Mouse (Mus musculus) olfactory bulb, adult 2 months (tissue): ENCODE data around the gene Csdc2.
A peak's percentile ranks its signal among the peaks of the same experiment; 100 is the strongest.

Experiments
- CTCF ChIP-seq: fragments of 200-500 bp; IDR thresholded peaks from 2 replicates; pipeline ENCODE4 v1.5.1; 2012; ENCODE audit warnings: low read depth, mild to moderate bottlenecking, low read length, moderate library complexity; ENCODE audit not compliant: insufficient read depth
- POLR2A ChIP-seq: fragments of 200-500 bp; IDR thresholded peaks from 2 replicates; pipeline ENCODE4 v1.6.1; 2012; ENCODE audit warnings: mild to moderate bottlenecking, low read depth, low read length, moderate library complexity; ENCODE audit not compliant: insufficient read depth

- TF ChIP-seq CTCF (peak; percentile 53; the same call in 1 of the 2 replicates), POLR2A (no peak)
Observed at GRCm38 (mm10) chr15:81938246-81938645, 1.7 kb downstream of the Csdc2 start.
